Mouse (Mus musculus) forebrain, embryonic 13.5 days (tissue): ENCODE data around the gene Kiss1r. TPM values are rescaled to one million over a fixed set of nuclear protein-coding genes. Genes with fewer than 3 reads are reported as not detected.

Source experiments
- ATAC-seq: fragments of 200-750 bp; cut with Nextera tagmentation; 2 replicates; pipeline ENCODE4 v1.8.0; 2017
- H3K27ac ChIP-seq: fragments of 300-500 bp; sonication (generic); 2 replicates; pipeline ENCODE4 v1.5.1; 2015; ENCODE audit warnings: inconsistent platforms, mild to moderate bottlenecking, moderate library complexity
- H3K27me3 ChIP-seq: fragments of 300-500 bp; sonication (generic); 2 replicates; pipeline ENCODE4 v1.6.1; 2015; ENCODE audit warnings: mild to moderate bottlenecking, inconsistent platforms
- H3K36me3 ChIP-seq: fragments of 300-500 bp; sonication (generic); 2 replicates; pipeline ENCODE4 v1.6.1; 2015; ENCODE audit warnings: mild to moderate bottlenecking, inconsistent platforms; ENCODE audit not compliant: poor library complexity, severe bottlenecking
- H3K4me1 ChIP-seq: fragments of 300-500 bp; sonication (generic); 2 replicates; pipeline ENCODE4 v1.6.1; 2015; ENCODE audit warnings: inconsistent platforms
- H3K4me2 ChIP-seq: fragments of 300-500 bp; sonication (generic); 2 replicates; pipeline ENCODE4 v1.6.1; 2015; ENCODE audit warnings: inconsistent platforms, mild to moderate bottlenecking, moderate library complexity
- H3K4me3 ChIP-seq: fragments of 300-500 bp; sonication (generic); 2 replicates; pipeline ENCODE4 v1.5.1; 2015; ENCODE audit warnings: mild to moderate bottlenecking, inconsistent platforms
- H3K9ac ChIP-seq: fragments of 300-500 bp; sonication (generic); 2 replicates; pipeline ENCODE4 v1.6.1; 2015; ENCODE audit warnings: mild to moderate bottlenecking, inconsistent platforms
- H3K9me3 ChIP-seq: fragments of 300-500 bp; sonication (generic); replicated peaks from 2 replicates; pipeline ENCODE4 v1.6.1; 2016; ENCODE audit warnings: inconsistent platforms
- WGBS: fragments of 180-500 bp; shearing (Covaris S2); methylation state at CpG from one replicate; pipeline ENCODE4 v1.1.7; 2015; 5-methylcytosine and 5-hydroxymethylcytosine counted together
- polyA plus RNA-seq: library from polyadenylated mRNA; unstranded; fragments of >200 nt; fragmentation: Nextera tagmentation; extraction: Ambion mirVana; gene quantifications from 2 replicates; pipeline ENCODE4 v1.2.1, GENCODE M21; 2015

The Kiss1r gene
- polyA plus RNA-seq, 1 experiment from 2014 or later: 1.3 TPM

- peak overlapping the region; percentile 89 for H3K27ac ChIP-seq
- H3K27me3 ChIP-seq: peaks cover 18% of the 10 kb centered on the region
- H3K4me1 ChIP-seq: peaks cover 34% of the 10 kb centered on the region
- H3K9me3 ChIP-seq: no peaks in the 10 kb centered on the region
- peak; percentile 39 for ATAC-seq
- peak overlapping the region; percentile 93 for H3K4me2 ChIP-seq
- peaks cover 21% of the 10 kb centered on the region for H3K36me3 ChIP-seq
- peak overlapping the region; percentile 98 for H3K4me3 ChIP-seq
- H3K9ac ChIP-seq: peak overlapping the region; percentile 88
- under 1% methylated on average over 54 of the region's 54 CpGs for WGBS
Measured at GRCm38 (mm10) chr10:79927324-79928029, 10.7 kb downstream of the Kiss1r start.

DNA sequence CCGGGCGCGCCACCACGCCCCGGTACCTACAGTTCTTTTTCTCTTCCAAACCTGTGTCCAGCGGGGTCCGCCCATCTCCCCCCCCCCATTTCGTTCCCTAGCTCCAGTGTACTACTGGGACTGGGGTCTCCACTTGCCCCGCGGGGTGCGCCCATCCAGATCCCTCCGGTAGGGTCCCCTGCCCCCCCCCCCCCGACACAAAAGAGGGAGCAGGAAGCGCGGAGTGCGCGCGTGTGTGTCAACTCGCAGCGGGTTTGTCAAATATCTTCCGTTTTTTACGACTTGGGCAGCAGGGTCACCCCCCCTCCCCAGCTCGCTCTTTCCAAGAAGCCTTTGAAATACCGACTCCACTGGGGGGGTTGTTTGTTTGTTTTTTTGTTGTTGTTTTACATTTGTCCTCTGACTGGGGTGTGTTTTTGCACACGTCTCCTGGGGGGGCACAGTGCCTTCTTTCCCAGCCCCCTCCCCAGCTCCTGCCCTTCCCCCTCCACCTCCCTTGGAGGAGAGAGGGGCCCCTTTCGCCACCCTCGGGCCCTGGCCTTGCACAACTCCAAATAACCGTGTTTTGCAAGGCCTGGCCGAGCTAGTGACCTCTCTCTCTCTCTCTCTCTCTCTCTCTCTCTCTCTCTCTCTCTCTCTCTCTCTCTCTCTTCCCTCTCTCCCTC lies 11.4 kb downstream of the Kiss1r start:
- peak overlapping the region; percentile 93 for H3K4me2 ChIP-seq

GRCm38 (mm10) chr10:79928907-79929701 lies 12.3 kb downstream of the Kiss1r start:
- H3K27me3 ChIP-seq: peaks cover 2% of the 10 kb centered on the region
- H3K27ac ChIP-seq: peak overlapping the region; percentile 57
- no peaks in the 10 kb centered on the region for H3K9me3 ChIP-seq
- ATAC-seq: no peak
- peak overlapping the region; percentile 98 for H3K4me3 ChIP-seq
- peaks cover 26% of the 10 kb centered on the region for H3K36me3 ChIP-seq
- H3K4me1 ChIP-seq: peaks cover 42% of the 10 kb centered on the region
- H3K4me2 ChIP-seq: peak overlapping the region; percentile 93
- 39% methylated on average over 9 of the region's 9 CpGs for WGBS
- H3K9ac ChIP-seq: peak overlapping the region; percentile 60

More for the DNA sequence above, 11.4 kb downstream of the Kiss1r start:
- peak overlapping the region; percentile 88 for H3K9ac ChIP-seq
- 2% methylated on average over 29 of the region's 29 CpGs for WGBS
- peaks cover 39% of the 10 kb centered on the region for H3K4me1 ChIP-seq
- peaks cover 11% of the 10 kb centered on the region for H3K27me3 ChIP-seq
- no peak for ATAC-seq
- H3K4me3 ChIP-seq: peak overlapping the region; percentile 98
- H3K36me3 ChIP-seq: peaks cover 26% of the 10 kb centered on the region
- no peaks in the 10 kb centered on the region for H3K9me3 ChIP-seq
- peak overlapping the region; percentile 89 for H3K27ac ChIP-seq

GRCm38 (mm10) chr10:79929967-79930825 lies 13.4 kb downstream of the Kiss1r start:
- Histone ChIP-seq H3K9me3 (no peaks in the 10 kb centered on the region), H3K4me1 (peaks cover 46% of the 10 kb centered on the region), H3K4me2 (0 out of 2 replicates have a peak overlapping the region, but pooled peaks have one; percentile 93)

DNA sequence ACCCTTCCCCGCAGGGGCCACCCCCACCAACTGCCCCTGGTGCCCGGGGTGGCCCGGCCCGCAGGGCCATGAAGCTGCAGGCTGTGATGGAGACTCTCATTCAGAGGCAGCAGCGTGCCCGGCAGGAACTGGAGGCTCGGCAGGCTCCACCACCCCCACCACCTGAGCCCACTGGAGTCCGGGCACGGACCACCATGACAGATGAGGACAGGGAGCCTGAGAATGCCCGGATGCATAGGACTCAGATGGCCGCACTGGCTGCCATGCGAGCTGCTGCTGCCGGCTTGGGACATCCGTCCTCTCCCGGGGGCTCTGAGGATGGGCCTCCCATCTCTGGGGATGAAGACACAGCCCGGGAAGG lies 14.0 kb downstream of the Kiss1r start:
- Histone ChIP-seq H3K4me1 (peaks cover 43% of the 10 kb centered on the region), H3K4me2 (no peak overlapping the region), H3K4me3 (no peak overlapping the region), H3K27me3 (no peaks in the 10 kb centered on the region), H3K9me3 (no peaks in the 10 kb centered on the region), H3K36me3 (peaks cover 26% of the 10 kb centered on the region), H3K9ac (no peak overlapping the region), H3K27ac (no peak overlapping the region)
- ATAC-seq: no peak
- 87% methylated on average over 16 of the region's 16 CpGs for WGBS

More at GRCm38 (mm10) chr10:79929967-79930825, 13.4 kb downstream of the Kiss1r start:
- WGBS: 88% methylated on average over 18 of the region's 18 CpGs
- Histone ChIP-seq H3K9ac (no peak overlapping the region), H3K27me3 (no peaks in the 10 kb centered on the region), H3K4me3 (no peak overlapping the region), H3K27ac (0 out of 2 replicates have a peak overlapping the region, but pooled peaks have one; percentile 57), H3K36me3 (peaks cover 26% of the 10 kb centered on the region)
- no peak for ATAC-seq

DNA sequence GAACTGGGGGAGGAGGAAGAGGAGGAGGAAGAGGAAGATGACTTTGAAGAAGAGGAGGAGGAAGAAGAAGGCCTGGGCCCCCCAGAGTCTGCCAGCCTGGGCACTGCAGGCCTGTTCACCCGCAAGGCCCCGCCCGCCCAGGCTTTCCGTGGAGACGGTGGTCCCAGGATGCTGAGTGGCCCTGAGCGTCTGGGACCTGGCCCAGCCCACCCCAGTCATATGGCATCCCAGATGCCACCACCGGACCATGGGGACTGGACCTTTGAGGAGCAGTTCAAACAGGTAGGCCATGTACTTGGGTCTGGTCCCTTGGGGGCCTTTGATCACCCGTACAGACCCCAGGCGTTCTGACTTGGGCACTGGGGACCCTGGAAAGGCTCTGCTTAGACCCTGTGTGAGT lies 15.0 kb downstream of the Kiss1r start:
- H3K9ac ChIP-seq: no peak overlapping the region

DNA sequence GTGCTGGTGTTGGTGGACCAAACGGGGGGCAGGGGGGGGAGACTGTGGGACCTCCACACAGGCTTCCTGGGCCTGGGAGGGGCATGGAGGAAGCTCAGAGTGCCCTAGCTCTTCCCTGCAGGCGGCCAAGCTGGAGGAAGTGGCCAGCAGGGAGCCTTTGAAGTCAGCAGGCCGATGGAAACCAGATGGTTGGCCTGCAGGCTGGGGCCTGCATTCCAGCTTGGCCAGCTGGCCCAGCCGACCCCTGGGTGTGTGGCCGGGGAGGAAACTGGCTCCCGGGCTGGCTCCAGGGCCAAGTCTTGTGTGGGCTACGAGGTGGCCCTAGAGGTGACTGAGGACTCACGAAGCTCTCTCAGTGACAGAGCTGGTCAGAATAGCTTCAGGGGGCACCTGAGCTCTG lies 16.0 kb downstream of the Kiss1r start:
- Histone ChIP-seq H3K27ac (peak overlapping the region; percentile 25; the same call in 1 of the 2 replicates), H3K4me1 (peaks cover 48% of the 10 kb centered on the region), H3K9me3 (no peaks in the 10 kb centered on the region), H3K4me2 (peak overlapping the region; percentile 22), H3K9ac (peak overlapping the region; percentile 37; the same call in 1 of the 2 replicates), H3K27me3 (no peaks in the 10 kb centered on the region), H3K4me3 (no peak overlapping the region), H3K36me3 (peaks cover 26% of the 10 kb centered on the region)
- no peak for ATAC-seq
- 26% methylated on average over 8 of the region's 8 CpGs for WGBS

More for the DNA sequence above, 15.0 kb downstream of the Kiss1r start:
- Histone ChIP-seq H3K27ac (no peak overlapping the region), H3K4me3 (no peak overlapping the region), H3K9me3 (no peaks in the 10 kb centered on the region), H3K4me2 (no peak overlapping the region), H3K27me3 (no peaks in the 10 kb centered on the region), H3K4me1 (peaks cover 41% of the 10 kb centered on the region), H3K36me3 (peaks cover 26% of the 10 kb centered on the region)
- 92% methylated on average over 9 of the region's 9 CpGs for WGBS
- ATAC-seq: no peak

GRCm38 (mm10) chr10:79933145-79933679 lies 16.4 kb downstream of the Kiss1r start:
- Histone ChIP-seq H3K9ac (no peak overlapping the region), H3K36me3 (peaks cover 26% of the 10 kb centered on the region), H3K4me3 (no peak overlapping the region), H3K9me3 (no peaks in the 10 kb centered on the region), H3K4me2 (no peak overlapping the region), H3K27ac (0 out of 2 replicates have a peak overlapping the region, but pooled peaks have one; percentile 10), H3K27me3 (no peaks in the 10 kb centered on the region), H3K4me1 (peaks cover 46% of the 10 kb centered on the region)
- no peak for ATAC-seq
- WGBS: 77% methylated on average over 9 of the region's 9 CpGs

DNA sequence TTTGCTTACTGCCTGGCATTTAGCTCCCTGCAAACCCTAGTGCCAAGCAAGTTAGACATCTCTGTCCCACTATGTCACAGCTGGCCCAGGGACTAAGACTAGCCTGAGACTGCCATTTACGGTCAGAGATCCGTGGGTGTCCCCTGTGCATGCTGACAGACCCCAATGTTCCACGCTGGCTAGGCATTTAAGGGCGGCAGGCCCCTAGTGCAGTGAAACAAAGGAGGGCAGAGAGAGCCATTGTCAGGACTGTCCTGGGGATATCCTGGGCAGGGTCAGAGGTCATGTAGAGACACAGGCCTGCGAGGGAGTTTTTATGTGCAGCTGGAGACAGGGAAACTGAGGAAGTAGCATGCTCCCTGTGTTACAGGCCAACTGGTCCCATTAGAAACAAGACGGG lies 17.1 kb downstream of the Kiss1r start:
- WGBS: 32% methylated on average over 6 of the region's 6 CpGs
- Histone ChIP-seq H3K4me2 (no peak overlapping the region), H3K9ac (no peak overlapping the region), H3K9me3 (no peaks in the 10 kb centered on the region), H3K4me1 (peaks cover 42% of the 10 kb centered on the region), H3K4me3 (no peak overlapping the region), H3K27me3 (no peaks in the 10 kb centered on the region), H3K36me3 (peaks cover 26% of the 10 kb centered on the region), H3K27ac (peak overlapping the region; percentile 55; the same call in 1 of the 2 replicates)
- no peak for ATAC-seq

- no peak for ATAC-seq
- no peak overlapping the region for H3K9ac ChIP-seq
- H3K9me3 ChIP-seq: no peaks in the 10 kb centered on the region
- WGBS: 74% methylated on average over 13 of the region's 13 CpGs
- H3K4me2 ChIP-seq: no peak overlapping the region
- peaks cover 37% of the 10 kb centered on the region for H3K4me1 ChIP-seq
- H3K4me3 ChIP-seq: no peak overlapping the region
- peak overlapping the region; percentile 55; the same call in 1 of the 2 replicates for H3K27ac ChIP-seq
- H3K27me3 ChIP-seq: no peaks in the 10 kb centered on the region
- peaks cover 26% of the 10 kb centered on the region for H3K36me3 ChIP-seq
Measured at GRCm38 (mm10) chr10:79934272-79934721, 17.5 kb downstream of the Kiss1r start.
